ENCODE assay signal across 8 mouse cellular contexts in the genomic region with DNA sequence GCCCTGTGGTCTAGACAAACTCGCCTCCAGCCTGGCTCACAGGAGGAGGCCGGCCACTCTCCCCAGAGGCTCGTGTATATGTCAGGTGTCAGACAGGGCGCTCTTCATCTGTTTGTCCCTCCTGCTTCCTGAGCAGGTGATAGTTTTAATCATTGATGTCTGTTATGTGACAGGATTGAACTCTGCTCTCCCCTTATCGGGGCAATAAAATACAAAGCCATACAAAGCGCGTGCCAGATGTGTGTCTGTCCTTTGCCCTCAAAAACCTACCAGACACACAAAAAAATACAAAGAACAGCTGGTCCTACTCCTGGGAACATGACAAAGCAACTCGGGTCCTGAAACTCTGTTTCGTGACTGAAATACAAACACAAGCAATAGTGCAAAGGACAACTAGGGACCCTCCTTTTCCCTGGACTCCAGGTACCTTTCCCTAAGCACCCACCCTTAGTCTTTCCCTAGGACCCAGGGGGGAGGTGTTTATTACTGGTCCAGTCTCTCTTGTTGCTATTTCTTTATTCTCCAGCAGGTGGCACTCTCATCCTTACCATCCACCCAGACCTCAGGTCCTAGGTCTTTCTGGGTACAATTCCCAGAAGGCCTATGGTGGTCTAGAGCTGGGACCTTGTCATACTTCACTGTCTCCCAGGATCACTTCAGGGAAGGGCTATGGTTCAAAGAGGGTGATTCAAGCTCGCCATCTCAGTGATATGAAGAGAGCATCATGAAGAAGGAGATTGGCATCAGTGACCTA. TPM values are rescaled to one million over a fixed set of nuclear protein-coding genes. Genes with fewer than 3 reads are reported as not detected.
DNase-seq lines count a peak whose midpoint lies in the region; ATAC-seq and TF ChIP-seq lines count a peak whose summit lies in the region.

No protein-coding gene starts in this region.

- DNase-seq in liver, postnatal 0 days, result no peak
- DNase-seq in liver (no peak), NIH3T3 (ENCODE audit: low read depth) (peak; percentile 82)
- DNase-seq in embryo, embryonic 11.5 days (ENCODE audit: low read depth, low spot score), result peak; percentile 63
- peak; percentile 24 to 54 for DNase-seq in layer of hippocampus, postnatal 25 days (ENCODE audit: extremely low spot score in 1 of 2, low spot score in 1 of 2)
- DNase-seq in spleen, adult 18-20 months, result no peak

- H3K4me1 ChIP-seq in liver, postnatal 0 days (ENCODE audit: insufficient read depth), result no peaks in the 10 kb centered on the region
- peaks cover 14% of the 10 kb centered on the region for H3K4me1 ChIP-seq in hindbrain, embryonic 13.5 days (replicated peaks)

- no peak overlapping the region for H3K4me2 ChIP-seq in liver, postnatal 0 days (ENCODE audit: low read depth, low read length)
- no peak overlapping the region for H3K4me2 ChIP-seq in hindbrain, embryonic 13.5 days

- 0 out of 2 replicates have a peak, but pooled peaks cover 2% of the 10 kb centered on the region for H3K9me3 ChIP-seq in liver, postnatal 0 days (ENCODE audit: low read length)
- no peaks in the 10 kb centered on the region for H3K9me3 ChIP-seq in hindbrain, embryonic 13.5 days

- peak; percentile 82 for TF ChIP-seq CTCF in liver, postnatal 0 days (IDR thresholded peaks at IDR 0.05; ENCODE audit: low read depth)

- no peaks in the 10 kb centered on the region for H3K36me3 ChIP-seq in liver, postnatal 0 days (replicated peaks; ENCODE audit: insufficient read depth, low read length)
- no peaks in the 10 kb centered on the region for H3K36me3 ChIP-seq in hindbrain, embryonic 13.5 days

- no peak overlapping the region for H3K9ac ChIP-seq in liver, postnatal 0 days (replicated peaks)
- H3K9ac ChIP-seq in hindbrain, embryonic 13.5 days, result no peak overlapping the region

- WGBS in liver, postnatal 0 days (ENCODE audit: insufficient replicate concordance), result 23% methylated on average over 10 of the region's 10 CpGs
- WGBS in hindbrain, embryonic 13.5 days, result 33% methylated on average over 10 of the region's 10 CpGs

- H3K27me3 ChIP-seq in liver, postnatal 0 days (ENCODE audit: insufficient read depth, low read length), result 0 out of 2 replicates have a peak, but pooled peaks cover 7% of the 10 kb centered on the region
- H3K27me3 ChIP-seq in hindbrain, embryonic 13.5 days, result peaks cover 33% of the 10 kb centered on the region

- TF ChIP-seq EP300 in liver, postnatal 0 days (IDR thresholded peaks at IDR 0.05; ENCODE audit: low read depth), result no peak

- H3K4me3 ChIP-seq in liver, postnatal 0 days (ENCODE audit: low read depth, low read length), result no peak overlapping the region
- no peak overlapping the region for H3K4me3 ChIP-seq in hindbrain, embryonic 13.5 days

- ATAC-seq in liver, postnatal 0 days, result no peak
- peak; percentile 57; the same call in 1 of the 2 replicates for ATAC-seq in hindbrain, embryonic 13.5 days (ENCODE audit: low FRiP score)
- 0 out of 2 replicates have a peak, but pooled peaks have one; percentile 33 for ATAC-seq in monocyte, adult 5-6 weeks (replicated peaks; ENCODE audit: insufficient number of reproducible peaks, low FRiP score, low TSS enrichment, poor library complexity, severe bottlenecking)

- H3K27ac ChIP-seq in liver, postnatal 0 days (ENCODE audit: low read depth), result no peak overlapping the region
- no peak overlapping the region for H3K27ac ChIP-seq in hindbrain, embryonic 13.5 days

RNA-seq across cellular contexts. Expression of a gene that starts 10.4 kb away (rescaled TPM):
- not detected in 2 replicates for polyA plus RNA-seq in liver, postnatal 0 days (2015; fragmentation: Nextera tagmentation; extraction: Ambion mirVana)
- 7.9 and 9.8 TPM in 2 replicates for polyA plus RNA-seq in hindbrain, embryonic 13.5 days (2015; fragmentation: Nextera tagmentation; extraction: Ambion mirVana)
- 1 to 10 TPM; 2.1 to 2.2 TPM for total RNA-seq in layer of hippocampus, postnatal 25 days (2021)
- not detected in 3 replicates for total RNA-seq in monocyte, adult 5-6 weeks (2017)

RNA-seq across cellular contexts. Expression of a gene that starts 14.0 kb away (rescaled TPM):
- 0.08 and 0.20 TPM in 2 replicates for polyA plus RNA-seq in liver, postnatal 0 days (2015; fragmentation: Nextera tagmentation; extraction: Ambion mirVana)
- polyA plus RNA-seq in hindbrain, embryonic 13.5 days (2015; fragmentation: Nextera tagmentation; extraction: Ambion mirVana), result 0.13 and 0.21 TPM in 2 replicates
- total RNA-seq in layer of hippocampus, postnatal 25 days (2021), result under 1 TPM; 0.42 to 0.62 TPM
- total RNA-seq in monocyte, adult 5-6 weeks (2017), result not detected in 3 replicates

Comparison
In these comparisons a context has a peak if more than half of its experiments do, and no peak if none do; other contexts are left out.
1. DNase-seq: peak in NIH3T3 (single experiment), embryo, embryonic 11.5 days (single experiment) and layer of hippocampus, postnatal 25 days (2 of 2); none in liver, postnatal 0 days (single experiment), liver (single experiment) and spleen, adult 18-20 months (0 of 2).